Mouse (Mus musculus): ENCODE data around the gene Arhgap24.

GRCm38 (mm10) chr5:102791273-102791672 is 310.1 kb downstream of the Arhgap24 start:
- TF ChIP-seq CTCF (IDR thresholded peaks at IDR 0.05; ENCODE audit: borderline replicate concordance, extremely low read depth, insufficient read depth, insufficient read length): no peak
- no peak for TF ChIP-seq POLR2A (IDR thresholded peaks at IDR 0.05; ENCODE audit: borderline replicate concordance, extremely low read depth, insufficient read depth, insufficient read length, poor library complexity, severe bottlenecking)
